Mouse (Mus musculus) spleen, postnatal 10 days (tissue): ENCODE measurements around the gene Krt26.

Experiments used
- DNase-seq, 2 experiments: peaks; one replicate each; pipeline ENCODE4 v3.0.0; 2021 to 2022; ENCODE audit warnings: low spot score in 2 of 2

The Krt26 gene

GRCm38 (mm10) chr11:99337866-99338265 lies at the start of gene Krt26:
Gene Krt26 (minus strand): TSS chr11:99337966.
- no peak for DNase-seq

GRCm38 (mm10) chr11:99385813-99386721 lies 48.3 kb upstream of the Krt26 start:
- peak; percentile 39 to 82 for DNase-seq

- peak; percentile 49 to 74 for DNase-seq
Observed at GRCm38 (mm10) chr11:99379568-99379967, 41.8 kb upstream of the Krt26 start.

- no peak for DNase-seq
Observed at GRCm38 (mm10) chr11:99374803-99375202, 37.0 kb upstream of the Krt26 start, which contains the start of gene Krt28. Gene Krt28 (minus strand): TSS chr11:99374903.

GRCm38 (mm10) chr11:99369853-99370451 lies 32.2 kb upstream of the Krt26 start:
- no peak for DNase-seq

GRCm38 (mm10) chr11:99369229-99369628 lies 31.5 kb upstream of the Krt26 start:
- no peak for DNase-seq

GRCm38 (mm10) chr11:99366791-99367190 lies 29.0 kb upstream of the Krt26 start:
- peak in 1 of 2 experiments; percentile 16 for DNase-seq

- DNase-seq = peak in 1 of 2 experiments; percentile 16
Observed at GRCm38 (mm10) chr11:99364412-99364811, 26.6 kb upstream of the Krt26 start.

GRCm38 (mm10) chr11:99361423-99361822 lies 23.7 kb upstream of the Krt26 start:
- no peak for DNase-seq

GRCm38 (mm10) chr11:99351004-99351403 lies 13.2 kb upstream of the Krt26 start, which contains the start of gene Krt27:
Gene Krt27 (minus strand): TSS chr11:99351104.
- no peak for DNase-seq

- no peak for DNase-seq
Observed at GRCm38 (mm10) chr11:99339299-99339847, 1.6 kb upstream of the Krt26 start.

- no peak for DNase-seq
Observed at GRCm38 (mm10) chr11:99333426-99333825, 4.3 kb downstream of the Krt26 start.

GRCm38 (mm10) chr11:99329655-99330054 lies 8.1 kb downstream of the Krt26 start:
- no peak for DNase-seq

- DNase-seq = no peak
Observed at GRCm38 (mm10) chr11:99322851-99323250, 14.9 kb downstream of the Krt26 start, which contains the start of gene Krt25. Gene Krt25 (minus strand): TSS chr11:99322951.

- DNase-seq = no peak
Observed at GRCm38 (mm10) chr11:99321094-99321493, 16.7 kb downstream of the Krt26 start.

- DNase-seq = no peak
Observed at GRCm38 (mm10) chr11:99319127-99319526, 18.6 kb downstream of the Krt26 start.

- DNase-seq = no peak
Observed at GRCm38 (mm10) chr11:99316543-99316942, 21.2 kb downstream of the Krt26 start.

GRCm38 (mm10) chr11:99314594-99314993 lies 23.2 kb downstream of the Krt26 start:
- DNase-seq = no peak

- DNase-seq = no peak
Observed at GRCm38 (mm10) chr11:99310882-99311281, 26.9 kb downstream of the Krt26 start.

GRCm38 (mm10) chr11:99307579-99307978 lies 30.2 kb downstream of the Krt26 start:
- DNase-seq = peak; percentile 16 to 73

GRCm38 (mm10) chr11:99295039-99295438 lies 42.7 kb downstream of the Krt26 start:
- DNase-seq = no peak

- peak; percentile 8 to 65 for DNase-seq
Observed at GRCm38 (mm10) chr11:99292846-99293245, 44.9 kb downstream of the Krt26 start.
